Mouse (Mus musculus) G1E (cell line): Measurements from ENCODE around the gene Tmc4. TPM values are rescaled to one million over a fixed set of nuclear protein-coding genes. Genes with fewer than 3 reads are reported as not detected.
"Not testable (repeated sequence)": the region's sequence is repeated elsewhere in the genome, so short reads cannot be mapped to it uniquely, and the experiment has no call there.

Experiments
- ATAC-seq: 2 replicates; pipeline ENCODE4 v1.8.0; 2016; ENCODE audit warnings: mild to moderate bottlenecking; ENCODE audit not compliant: insufficient number of reproducible peaks, poor library complexity, low FRiP score, severe bottlenecking; ENCODE audit errors: extremely low read depth
- DNase-seq: peaks from one replicate; pipeline ENCODE4 v3.0.0; 2012; ENCODE audit warnings: low spot score
- H3K27me3 ChIP-seq: 2 replicates; pipeline ENCODE4 v1.6.1; 2012; ENCODE audit warnings: mild to moderate bottlenecking, low read length, inconsistent platforms; ENCODE audit not compliant: insufficient read depth
- H3K36me3 ChIP-seq: replicated peaks from 2 replicates; pipeline ENCODE3; 2012; ENCODE audit warnings: mild to moderate bottlenecking, inconsistent platforms
- H3K4me1 ChIP-seq: 2 replicates; pipeline ENCODE4 v1.6.1; 2012; ENCODE audit warnings: low read depth, low read length, inconsistent platforms, mixed read lengths; ENCODE audit not compliant: insufficient read depth
- H3K4me3 ChIP-seq: 2 replicates; pipeline ENCODE4 v1.5.1; 2012; ENCODE audit warnings: low read depth, mild to moderate bottlenecking, inconsistent platforms, low read length, moderate library complexity, mixed read lengths
- H3K9me3 ChIP-seq: replicated peaks from 2 replicates; pipeline ENCODE4 v1.6.1; 2012; ENCODE audit warnings: inconsistent platforms
- CTCF ChIP-seq: IDR thresholded peaks from 2 replicates; pipeline ENCODE4 v1.5.1; 2012; ENCODE audit warnings: low read depth, low read length, inconsistent platforms, mixed read lengths
- GATA1 ChIP-seq: IDR thresholded peaks from 2 replicates; pipeline ENCODE4 v1.6.1; 2012; ENCODE audit warnings: borderline replicate concordance, low read length, inconsistent platforms, mixed read lengths
- GATA2 ChIP-seq: IDR thresholded peaks from 2 replicates; pipeline ENCODE4 v1.6.1; 2012; ENCODE audit warnings: low read depth, low read length, inconsistent platforms, borderline replicate concordance
- POLR2AphosphoS5 ChIP-seq: IDR thresholded peaks from 2 replicates; pipeline ENCODE4 v1.6.1; 2012; ENCODE audit warnings: low read depth, low read length, inconsistent platforms; ENCODE audit not compliant: insufficient replicate concordance
- TAL1 ChIP-seq: conservative IDR thresholded peaks from 2 replicates; pipeline ENCODE4 v1.6.1; 2012; ENCODE audit warnings: low read depth, low read length, inconsistent platforms, mixed read lengths
- polyA plus RNA-seq: library from polyadenylated mRNA; stranded (reverse); fragments of >175 nt; gene quantifications from 2 replicates; pipeline ENCODE4 v1.2.3, GENCODE M21; 2012
- total RNA-seq, 2 experiments: library from RNA; stranded (forward) in 1 of 2; stranded (reverse) in 1 of 2; fragments of 200-1000 nt in 1 of 2; fragments of >200 nt in 1 of 2; fragmentation: Nextera tagmentation in 1 of 2; gene quantifications; 2 replicates each; pipeline ENCODE4 v1.2.3; 2014 to 2017

Tmc4 gene
- total and polyA plus RNA-seq, 3 experiments, result 1.8 to 14.7 (median 5.5) TPM

GRCm38 (mm10) chr7:3707568-3708413 lies 30.4 kb upstream of the Tmc4 start:
- no peak for DNase-seq
- TF ChIP-seq POLR2AphosphoS5, result peak; percentile 78; the same call in 1 of the 2 replicates
- TF ChIP-seq TAL1, result no peak
- no peak for TF ChIP-seq CTCF

GRCm38 (mm10) chr7:3707027-3707426 lies 29.7 kb upstream of the Tmc4 start:
- peak; percentile 62 for ATAC-seq
- no peaks in the 10 kb centered on the region for H3K27me3 ChIP-seq

More at GRCm38 (mm10) chr7:3707568-3708413, 30.4 kb upstream of the Tmc4 start:
- ATAC-seq, result no peak
- H3K9me3 ChIP-seq, result no peaks in the 10 kb centered on the region
- H3K27me3 ChIP-seq, result peaks cover 4% of the 10 kb centered on the region
- peaks cover 22% of the 10 kb centered on the region for H3K4me1 ChIP-seq
- no peak overlapping the region for H3K4me3 ChIP-seq
- peaks cover 27% of the 10 kb centered on the region for H3K36me3 ChIP-seq

GRCm38 (mm10) chr7:3706343-3706934 lies 29.1 kb upstream of the Tmc4 start:
- H3K27me3 ChIP-seq, result no peaks in the 10 kb centered on the region
- TF ChIP-seq POLR2AphosphoS5 (no peak), CTCF (no peak), GATA1 (no peak), TAL1 (no peak), GATA2 (no peak)
- peak overlapping the region; percentile 75 for H3K4me3 ChIP-seq
- ATAC-seq, result no peak
- peaks cover 23% of the 10 kb centered on the region for H3K4me1 ChIP-seq
- no peak for DNase-seq
- H3K36me3 ChIP-seq, result peaks cover 29% of the 10 kb centered on the region
- H3K9me3 ChIP-seq, result no peaks in the 10 kb centered on the region

More at GRCm38 (mm10) chr7:3707027-3707426, 29.7 kb upstream of the Tmc4 start:
- Histone ChIP-seq H3K9me3 (no peaks in the 10 kb centered on the region), H3K4me1 (peaks cover 23% of the 10 kb centered on the region), H3K4me3 (peak overlapping the region; percentile 20; the same call in 1 of the 2 replicates), H3K36me3 (peaks cover 28% of the 10 kb centered on the region)
- TF ChIP-seq CTCF (no peak), GATA1 (no peak), GATA2 (no peak), POLR2AphosphoS5 (no peak), TAL1 (no peak)
- DNase-seq, result peak; percentile 63

- Histone ChIP-seq H3K36me3 (peaks cover 35% of the 10 kb centered on the region), H3K9me3 (no peaks in the 10 kb centered on the region), H3K4me3 (peak overlapping the region; percentile 75), H3K4me1 (peaks cover 23% of the 10 kb centered on the region), H3K27me3 (no peaks in the 10 kb centered on the region)
- TF ChIP-seq TAL1, result no peak
- TF ChIP-seq GATA2, result no peak
- no peak for TF ChIP-seq POLR2AphosphoS5
- TF ChIP-seq GATA1, result no peak
- no peak for TF ChIP-seq CTCF
- ATAC-seq (no peak), DNase-seq (no peak)
Observed at GRCm38 (mm10) chr7:3705911-3706310, 28.6 kb upstream of the Tmc4 start.

GRCm38 (mm10) chr7:3705461-3705860 lies 28.1 kb upstream of the Tmc4 start:
- Histone ChIP-seq H3K36me3 (peaks cover 35% of the 10 kb centered on the region), H3K4me1 (peaks cover 23% of the 10 kb centered on the region), H3K4me3 (peak overlapping the region; percentile 75)
- not testable (repeated sequence) for H3K9me3 ChIP-seq, DNase-seq, H3K27me3 ChIP-seq, ATAC-seq

- peak overlapping the region; percentile 75 for H3K4me3 ChIP-seq
- TF ChIP-seq CTCF, result no peak
- TF ChIP-seq GATA2, result no peak
- no peak for TF ChIP-seq POLR2AphosphoS5
- TF ChIP-seq TAL1, result no peak
- DNase-seq (no peak), ATAC-seq (no peak)
- peaks cover 23% of the 10 kb centered on the region for H3K4me1 ChIP-seq
- H3K9me3 ChIP-seq, result no peaks in the 10 kb centered on the region
- H3K36me3 ChIP-seq, result peaks cover 45% of the 10 kb centered on the region
- no peaks in the 10 kb centered on the region for H3K27me3 ChIP-seq
Observed at GRCm38 (mm10) chr7:3704475-3704874, 27.1 kb upstream of the Tmc4 start.
